9 mouse cellular contexts compared by ENCODE assay signal in genomic region chr5:124221037-124221735, GRCm38 (mm10). TPM values are rescaled to one million over a fixed set of nuclear protein-coding genes. Genes with fewer than 3 reads are reported as not detected.
DNase-seq lines count a peak whose midpoint lies in the region; ATAC-seq lines count a peak whose summit lies in the region.
"Had no signal": no experiment of that assay in that cellular context is flagged by ENCODE, and none has a peak within 500 bp of the region (broad histone marks: within the 10 kb centered on the region; RNA-seq: fewer than 3 reads in every experiment).

No protein-coding gene starts in this region.

- no peak overlapping the region for H3K4me2 ChIP-seq in midbrain, embryonic 13.5 days (replicated peaks)
- H3K4me2 ChIP-seq: embryonic facial prominence, embryonic 13.5 days had no signal

- no peaks in the 10 kb centered on the region for H3K36me3 ChIP-seq in midbrain, embryonic 13.5 days
- H3K36me3 ChIP-seq: embryonic facial prominence, embryonic 13.5 days had no signal

- no peak overlapping the region for H3K4me3 ChIP-seq in midbrain, embryonic 13.5 days (replicated peaks)
- H3K4me3 ChIP-seq: embryonic facial prominence, embryonic 13.5 days had no signal

- WGBS in midbrain, embryonic 13.5 days: 60% methylated on average over 7 of the region's 7 CpGs

- intact Hi-C loops in left cerebral cortex, postnatal 10 days (cut with DNase I): no loop called here

- DNase-seq in cerebellum, adult 18-20 months: peak; percentile 46 to 51
- DNase-seq in cerebellum, postnatal 14 days: no peak
- peak; percentile 95 for DNase-seq in NIH3T3 (ENCODE audit: low read depth)
- DNase-seq in frontal cortex, postnatal 25 days (ENCODE audit: low spot score in 2 of 2): peak; percentile 63 to 68
- peak; percentile 83 for DNase-seq in left cerebral cortex, postnatal 10 days (ENCODE audit: extremely low spot score in 1 of 2, low spot score in 2 of 2)
- DNase-seq in right cerebral cortex, postnatal 4 days: peak; percentile 35

- H3K4me1 ChIP-seq in midbrain, embryonic 13.5 days (replicated peaks): peaks cover 25% of the 10 kb centered on the region

- H3K9me3 ChIP-seq in midbrain, embryonic 13.5 days: no peaks in the 10 kb centered on the region
- H3K9me3 ChIP-seq: embryonic facial prominence, embryonic 13.5 days had no signal

- H3K27me3 ChIP-seq in midbrain, embryonic 13.5 days: no peaks in the 10 kb centered on the region
- H3K27me3 ChIP-seq: embryonic facial prominence, embryonic 13.5 days had no signal

- no peak overlapping the region for H3K9ac ChIP-seq in midbrain, embryonic 13.5 days (replicated peaks)
- H3K9ac ChIP-seq: embryonic facial prominence, embryonic 13.5 days had no signal

- peak; percentile 49 to 62 for ATAC-seq in hematopoietic stem cell, adult 5-6 weeks (replicated peaks in 1 of 2; ENCODE audit: insufficient read depth in 1 of 2, low FRiP score in 2 of 2, low TSS enrichment in 1 of 2, low read depth in 1 of 2, poor library complexity in 2 of 2, severe bottlenecking in 2 of 2)
- ATAC-seq in midbrain, embryonic 13.5 days: no peak

- H3K27ac ChIP-seq in midbrain, embryonic 13.5 days: no peak overlapping the region
- H3K27ac ChIP-seq: embryonic facial prominence, embryonic 13.5 days had no signal

RNA-seq across cellular contexts. Expression of gene Pitpnm2, which starts 28.4 kb away (rescaled TPM):
- 8.0 and 14.3 TPM in 2 replicates for total RNA-seq in hematopoietic stem cell, adult 5-6 weeks (2017)
- total RNA-seq in left cerebral cortex, postnatal 10 days (2021): 100 to 1,000 TPM; 149 to 170 TPM
- polyA plus RNA-seq in midbrain, embryonic 13.5 days (2015; fragmentation: Nextera tagmentation; extraction: Ambion mirVana): 6.6 and 7.7 TPM in 2 replicates

Comparison
In these comparisons a context has a peak if more than half of its experiments do, and no peak if none do; other contexts are left out.
1. DNase-seq: peak in cerebellum, adult 18-20 months (2 of 2), NIH3T3 (single experiment), frontal cortex, postnatal 25 days (2 of 2), left cerebral cortex, postnatal 10 days (2 of 2) and right cerebral cortex, postnatal 4 days (single experiment); none in cerebellum, postnatal 14 days (0 of 2).